Mouse (Mus musculus): ENCODE measurements around the gene Fam102b. TPM values are rescaled to one million over a fixed set of nuclear protein-coding genes. Genes with fewer than 3 reads are reported as not detected.

Gene Fam102b
- polyA plus RNA-seq, 1 experiment from 2014 or later = 3.0 TPM

GRCm38 (mm10) chr3:108983989-108984388 lies 43.4 kb downstream of the Fam102b start:
- Histone ChIP-seq H3K4me2 (no peak overlapping the region), H3K27me3 (replicated peaks) (no peaks in the 10 kb centered on the region), H3K9me3 (no peaks in the 10 kb centered on the region), H3K4me1 (no peaks in the 10 kb centered on the region), H3K36me3 (peaks cover 60% of the 10 kb centered on the region), H3K27ac (replicated peaks) (no peak overlapping the region), H3K4me3 (no peak overlapping the region), H3K9ac (no peak overlapping the region)
- 29% methylated on average over 5 of the region's 5 CpGs for WGBS
- no peak for ATAC-seq (ENCODE audit: extremely low read depth, insufficient number of reproducible peaks, low FRiP score, low TSS enrichment)

- no peak for ATAC-seq (ENCODE audit: extremely low read depth, insufficient number of reproducible peaks, low FRiP score, low TSS enrichment)
- Histone ChIP-seq H3K27ac (replicated peaks) (no peak overlapping the region), H3K36me3 (peaks cover 61% of the 10 kb centered on the region), H3K4me2 (no peak overlapping the region), H3K4me3 (no peak overlapping the region), H3K27me3 (replicated peaks) (no peaks in the 10 kb centered on the region), H3K4me1 (no peaks in the 10 kb centered on the region), H3K9ac (no peak overlapping the region), H3K9me3 (no peaks in the 10 kb centered on the region)
- 66% methylated on average over 6 of the region's 6 CpGs for WGBS
These were observed 45.5 kb downstream of the Fam102b start for GRCm38 (mm10) chr3:108981946-108982345.

- no peak overlapping the region for H3K9ac ChIP-seq
- no peaks in the 10 kb centered on the region for H3K9me3 ChIP-seq
- no peak overlapping the region for H3K4me2 ChIP-seq
- WGBS = 90% methylated on average over 13 of the region's 13 CpGs
- ATAC-seq (ENCODE audit: extremely low read depth, insufficient number of reproducible peaks, low FRiP score, low TSS enrichment) = no peak
- peaks cover 55% of the 10 kb centered on the region for H3K36me3 ChIP-seq
- no peak overlapping the region for H3K4me3 ChIP-seq
- no peaks in the 10 kb centered on the region for H3K27me3 ChIP-seq (replicated peaks)
- H3K4me1 ChIP-seq = no peaks in the 10 kb centered on the region
- H3K27ac ChIP-seq (replicated peaks) = no peak overlapping the region
These were observed 49.9 kb downstream of the Fam102b start for GRCm38 (mm10) chr3:108977340-108978030.

GRCm38 (mm10) chr3:108974920-108975485 lies 52.4 kb downstream of the Fam102b start:
- H3K27ac ChIP-seq (replicated peaks) = no peak overlapping the region

GRCm38 (mm10) chr3:108973980-108974660 lies 53.3 kb downstream of the Fam102b start:
- Histone ChIP-seq H3K4me1 (no peaks in the 10 kb centered on the region), H3K27me3 (replicated peaks) (no peaks in the 10 kb centered on the region), H3K9me3 (no peaks in the 10 kb centered on the region), H3K4me3 (no peak overlapping the region), H3K36me3 (peaks cover 48% of the 10 kb centered on the region), H3K4me2 (no peak overlapping the region), H3K27ac (replicated peaks) (no peak overlapping the region), H3K9ac (no peak overlapping the region)
- WGBS = 61% methylated on average over 13 of the region's 13 CpGs
- no peak for ATAC-seq (ENCODE audit: extremely low read depth, insufficient number of reproducible peaks, low FRiP score, low TSS enrichment)

More at GRCm38 (mm10) chr3:108974920-108975485, 52.4 kb downstream of the Fam102b start:
- H3K9me3 ChIP-seq = no peaks in the 10 kb centered on the region
- H3K27me3 ChIP-seq (replicated peaks) = no peaks in the 10 kb centered on the region
- no peak overlapping the region for H3K4me3 ChIP-seq
- 79% methylated on average over 15 of the region's 15 CpGs for WGBS
- no peak for ATAC-seq (ENCODE audit: extremely low read depth, insufficient number of reproducible peaks, low FRiP score, low TSS enrichment)
- H3K36me3 ChIP-seq = peaks cover 53% of the 10 kb centered on the region
- H3K9ac ChIP-seq = no peak overlapping the region
- H3K4me2 ChIP-seq = no peak overlapping the region
- no peaks in the 10 kb centered on the region for H3K4me1 ChIP-seq

GRCm38 (mm10) chr3:108966051-108966450 lies 61.4 kb downstream of the Fam102b start:
- no peaks in the 10 kb centered on the region for H3K27me3 ChIP-seq (replicated peaks)
- H3K4me1 ChIP-seq = peaks cover 5% of the 10 kb centered on the region
- no peaks in the 10 kb centered on the region for H3K9me3 ChIP-seq
- H3K4me2 ChIP-seq = no peak overlapping the region
- WGBS = 77% methylated on average over 3 of the region's 3 CpGs
- no peak overlapping the region for H3K4me3 ChIP-seq
- peaks cover 10% of the 10 kb centered on the region; the same call in 1 of the 2 replicates for H3K36me3 ChIP-seq
- no peak for ATAC-seq (ENCODE audit: extremely low read depth, insufficient number of reproducible peaks, low FRiP score, low TSS enrichment)
- no peak overlapping the region for H3K27ac ChIP-seq (replicated peaks)
- H3K9ac ChIP-seq = no peak overlapping the region

GRCm38 (mm10) chr3:108964361-108965044 lies 62.9 kb downstream of the Fam102b start:
- WGBS = 65% methylated on average over 7 of the region's 7 CpGs

GRCm38 (mm10) chr3:108963776-108964175 lies 63.6 kb downstream of the Fam102b start:
- H3K36me3 ChIP-seq = no peaks in the 10 kb centered on the region
- no peak overlapping the region for H3K27ac ChIP-seq (replicated peaks)
- WGBS = 72% methylated on average over 3 of the region's 3 CpGs
- H3K9ac ChIP-seq = no peak overlapping the region
- H3K4me3 ChIP-seq = no peak overlapping the region
- ATAC-seq (ENCODE audit: extremely low read depth, insufficient number of reproducible peaks, low FRiP score, low TSS enrichment) = no peak
- H3K4me2 ChIP-seq = no peak overlapping the region
- H3K4me1 ChIP-seq = peaks cover 5% of the 10 kb centered on the region
- H3K9me3 ChIP-seq = no peaks in the 10 kb centered on the region
- H3K27me3 ChIP-seq (replicated peaks) = no peaks in the 10 kb centered on the region

More at GRCm38 (mm10) chr3:108964361-108965044, 62.9 kb downstream of the Fam102b start:
- H3K9ac ChIP-seq = no peak overlapping the region
- H3K27ac ChIP-seq (replicated peaks) = no peak overlapping the region
- no peak for ATAC-seq (ENCODE audit: extremely low read depth, insufficient number of reproducible peaks, low FRiP score, low TSS enrichment)
- peaks cover 5% of the 10 kb centered on the region for H3K4me1 ChIP-seq
- H3K4me3 ChIP-seq = no peak overlapping the region
- no peak overlapping the region for H3K4me2 ChIP-seq
- H3K36me3 ChIP-seq = no peaks in the 10 kb centered on the region
- H3K9me3 ChIP-seq = no peaks in the 10 kb centered on the region
- no peaks in the 10 kb centered on the region for H3K27me3 ChIP-seq (replicated peaks)

- 61% methylated on average over 3 of the region's 3 CpGs for WGBS
- H3K4me3 ChIP-seq = no peak overlapping the region
- ATAC-seq (ENCODE audit: extremely low read depth, insufficient number of reproducible peaks, low FRiP score, low TSS enrichment) = no peak
These were observed 64.1 kb downstream of the Fam102b start for GRCm38 (mm10) chr3:108963278-108963677.

GRCm38 (mm10) chr3:108961655-108962054 lies 65.8 kb downstream of the Fam102b start:
- Histone ChIP-seq H3K4me1 (peaks cover 5% of the 10 kb centered on the region), H3K27me3 (replicated peaks) (no peaks in the 10 kb centered on the region), H3K9me3 (no peaks in the 10 kb centered on the region), H3K4me2 (peak overlapping the region; percentile 46), H3K27ac (replicated peaks) (no peak overlapping the region), H3K4me3 (0 out of 2 replicates have a peak overlapping the region, but pooled peaks have one; percentile 20), H3K9ac (no peak overlapping the region), H3K36me3 (no peaks in the 10 kb centered on the region)
- no peak for ATAC-seq (ENCODE audit: extremely low read depth, insufficient number of reproducible peaks, low FRiP score, low TSS enrichment)
- 41% methylated on average over 6 of the region's 6 CpGs for WGBS

More at GRCm38 (mm10) chr3:108963278-108963677, 64.1 kb downstream of the Fam102b start:
- Histone ChIP-seq H3K9ac (no peak overlapping the region), H3K27me3 (replicated peaks) (no peaks in the 10 kb centered on the region), H3K4me1 (peaks cover 5% of the 10 kb centered on the region), H3K9me3 (no peaks in the 10 kb centered on the region), H3K27ac (replicated peaks) (no peak overlapping the region), H3K36me3 (no peaks in the 10 kb centered on the region), H3K4me2 (no peak overlapping the region)

- Histone ChIP-seq H3K27me3 (replicated peaks) (no peaks in the 10 kb centered on the region), H3K4me3 (0 out of 2 replicates have a peak overlapping the region, but pooled peaks have one; percentile 20), H3K4me1 (peaks cover 5% of the 10 kb centered on the region), H3K9me3 (no peaks in the 10 kb centered on the region), H3K4me2 (peak overlapping the region; percentile 46), H3K9ac (no peak overlapping the region), H3K27ac (replicated peaks) (no peak overlapping the region), H3K36me3 (no peaks in the 10 kb centered on the region)
- WGBS = 42% methylated on average over 7 of the region's 7 CpGs
- ATAC-seq (ENCODE audit: extremely low read depth, insufficient number of reproducible peaks, low FRiP score, low TSS enrichment) = no peak
These were observed 66.2 kb downstream of the Fam102b start for GRCm38 (mm10) chr3:108961226-108961625.
